Mouse (Mus musculus) G1E (cell line): Measurements from ENCODE around the gene Dnase1.
"Not testable (repeated sequence)": the region's sequence is repeated elsewhere in the genome, so short reads cannot be mapped to it uniquely, and the experiment has no call there.

Experiments used
- CTCF ChIP-seq: IDR thresholded peaks from 2 replicates; pipeline ENCODE4 v1.5.1; 2012; ENCODE audit warnings: low read depth, low read length, inconsistent platforms, mixed read lengths
- GATA1 ChIP-seq: IDR thresholded peaks from 2 replicates; pipeline ENCODE4 v1.6.1; 2012; ENCODE audit warnings: borderline replicate concordance, low read length, inconsistent platforms, mixed read lengths

GRCm38 (mm10) chr16:4017466-4017865 lies 19.3 kb upstream of the Dnase1 start:
- TF ChIP-seq CTCF, GATA1: not testable (repeated sequence)
